ENCODE assay signal across 11 mouse cellular contexts in genomic region chr2:32633660-32634059, GRCm38 (mm10). TPM values are rescaled to one million over a fixed set of nuclear protein-coding genes. Genes with fewer than 3 reads are reported as not detected.
DNase-seq lines count a peak whose midpoint lies in the region; ATAC-seq lines count a peak whose summit lies in the region.
"Had no signal": no experiment of that assay in that cellular context is flagged by ENCODE, and none has a peak within 500 bp of the region (broad histone marks: within the 10 kb centered on the region; RNA-seq: fewer than 3 reads in every experiment).

No protein-coding gene starts in this region.

- DNase-seq in gastrocnemius, postnatal 14 days, result peak; percentile 47
- DNase-seq in lung, postnatal 36 days, result peak; percentile 83
- DNase-seq in testis, postnatal 14 days (ENCODE audit: low spot score), result no peak
- DNase-seq in natural killer cell, adult 2 months (ENCODE audit: low spot score in 2 of 2), result no peak
- DNase-seq in cerebellum, adult 18-20 months, result no peak

- no peak overlapping the region for H3K4me3 ChIP-seq in intestine, embryonic 15.5 days (replicated peaks)
- no peak overlapping the region for H3K4me3 ChIP-seq in intestine, embryonic 16.5 days (ENCODE audit: low read length)
- no peak overlapping the region for H3K4me3 ChIP-seq in kidney, embryonic 15.5 days (replicated peaks)

- H3K27ac ChIP-seq in intestine, embryonic 15.5 days, result peak overlapping the region; percentile 54; the same call in 1 of the 2 replicates
- H3K27ac ChIP-seq in intestine, embryonic 16.5 days (ENCODE audit: low read length), result no peak overlapping the region
- peak overlapping the region; percentile 66; the same call in 1 of the 2 replicates for H3K27ac ChIP-seq in kidney, embryonic 15.5 days

- H3K4me1 ChIP-seq in intestine, embryonic 15.5 days (replicated peaks), result peaks cover 20% of the 10 kb centered on the region
- H3K4me1 ChIP-seq in intestine, embryonic 16.5 days (ENCODE audit: control insufficient read depth, insufficient read depth, low read length), result peaks cover 12% of the 10 kb centered on the region
- peaks cover 63% of the 10 kb centered on the region for H3K4me1 ChIP-seq in kidney, embryonic 15.5 days

- WGBS in intestine, embryonic 15.5 days, result 72% methylated on average over 5 of the region's 5 CpGs
- 64% methylated on average over 5 of the region's 5 CpGs for WGBS in intestine, embryonic 16.5 days
- 60% methylated on average over 5 of the region's 5 CpGs for WGBS in kidney, embryonic 15.5 days

- H3K36me3 ChIP-seq in intestine, embryonic 15.5 days, result no peaks in the 10 kb centered on the region
- no peaks in the 10 kb centered on the region for H3K36me3 ChIP-seq in intestine, embryonic 16.5 days (ENCODE audit: control insufficient read depth, insufficient read depth, low read length)
- no peaks in the 10 kb centered on the region for H3K36me3 ChIP-seq in kidney, embryonic 15.5 days

- H3K4me2 ChIP-seq in intestine, embryonic 15.5 days (replicated peaks), result no peak overlapping the region
- no peak overlapping the region for H3K4me2 ChIP-seq in intestine, embryonic 16.5 days (ENCODE audit: low read depth, low read length)
- no peak overlapping the region for H3K4me2 ChIP-seq in kidney, embryonic 15.5 days

- no peaks in the 10 kb centered on the region for H3K9me3 ChIP-seq in intestine, embryonic 15.5 days
- no peaks in the 10 kb centered on the region for H3K9me3 ChIP-seq in intestine, embryonic 16.5 days (ENCODE audit: control insufficient read depth, low read length)
- H3K9me3 ChIP-seq in kidney, embryonic 15.5 days (replicated peaks), result no peaks in the 10 kb centered on the region

- intact Hi-C loops in gastrocnemius, postnatal 14 days (cut with DNase I; ENCODE audit: low total_unique reads), result no loop called here

- no peak overlapping the region; the same call in 1 of the 2 replicates for H3K9ac ChIP-seq in intestine, embryonic 15.5 days
- H3K9ac ChIP-seq in intestine, embryonic 16.5 days (ENCODE audit: low read depth, low read length), result no peak overlapping the region
- no peak overlapping the region for H3K9ac ChIP-seq in kidney, embryonic 15.5 days

- no peaks in the 10 kb centered on the region for H3K27me3 ChIP-seq in intestine, embryonic 15.5 days (replicated peaks)
- no peaks in the 10 kb centered on the region for H3K27me3 ChIP-seq in intestine, embryonic 16.5 days (replicated peaks; ENCODE audit: control insufficient read depth, insufficient read depth, low read length)
- H3K27me3 ChIP-seq in kidney, embryonic 15.5 days, result no peaks in the 10 kb centered on the region

- no peak for ATAC-seq in intestine, embryonic 15.5 days
- ATAC-seq in intestine, embryonic 16.5 days, result no peak
- ATAC-seq in kidney, embryonic 15.5 days (replicated peaks; ENCODE audit: low FRiP score), result no peak

RNA-seq across cellular contexts. Expression of gene Ak1, which starts 12.1 kb away (rescaled TPM):
- 19.2 and 19.6 TPM in 2 replicates for polyA plus RNA-seq in intestine, embryonic 15.5 days (2015; fragmentation: Nextera tagmentation; extraction: Ambion mirVana)
- polyA plus RNA-seq in intestine, embryonic 16.5 days (2015; fragmentation: Nextera tagmentation; extraction: Ambion mirVana), result 15.3 and 18.6 TPM in 2 replicates
- total RNA-seq in gastrocnemius, postnatal 14 days (2021), result 1,000 to 10,000 TPM; 1,800 to 1,917 TPM
- polyA plus RNA-seq in kidney, embryonic 15.5 days (2015; fragmentation: Nextera tagmentation; extraction: Ambion mirVana), result 32.6 and 34.4 TPM in 2 replicates
- total RNA-seq: monocyte, adult 5-6 weeks had no signal

RNA-seq across cellular contexts. Expression of gene Eng, which starts 12.7 kb away (rescaled TPM):
- 62.6 and 63.2 TPM in 2 replicates for polyA plus RNA-seq in intestine, embryonic 15.5 days (2015; fragmentation: Nextera tagmentation; extraction: Ambion mirVana)
- polyA plus RNA-seq in intestine, embryonic 16.5 days (2015; fragmentation: Nextera tagmentation; extraction: Ambion mirVana), result 66.8 and 70.3 TPM in 2 replicates
- total RNA-seq in gastrocnemius, postnatal 14 days (2021), result 10 to 100 TPM; 46.8 to 49.3 TPM
- polyA plus RNA-seq in kidney, embryonic 15.5 days (2015; fragmentation: Nextera tagmentation; extraction: Ambion mirVana), result 71.9 and 82.1 TPM in 2 replicates

RNA-seq across cellular contexts. Expression of gene St6galnac6, which starts 34.2 kb away (rescaled TPM):
- 14.0 and 15.7 TPM in 2 replicates for polyA plus RNA-seq in intestine, embryonic 15.5 days (2015; fragmentation: Nextera tagmentation; extraction: Ambion mirVana)
- polyA plus RNA-seq in intestine, embryonic 16.5 days (2015; fragmentation: Nextera tagmentation; extraction: Ambion mirVana), result 12.3 and 15.2 TPM in 2 replicates
- total RNA-seq in gastrocnemius, postnatal 14 days (2021), result 10 to 100 TPM; 42.7 to 51.0 TPM
- polyA plus RNA-seq in kidney, embryonic 15.5 days (2015; fragmentation: Nextera tagmentation; extraction: Ambion mirVana), result 17.0 and 17.6 TPM in 2 replicates

RNA-seq across cellular contexts. Expression of gene St6galnac4, which starts 46.8 kb away (rescaled TPM):
- polyA plus RNA-seq in intestine, embryonic 15.5 days (2015; fragmentation: Nextera tagmentation; extraction: Ambion mirVana), result 16.4 and 18.8 TPM in 2 replicates
- 14.7 and 16.5 TPM in 2 replicates for polyA plus RNA-seq in intestine, embryonic 16.5 days (2015; fragmentation: Nextera tagmentation; extraction: Ambion mirVana)
- 10 to 100 TPM; 25.6 to 26.3 TPM for total RNA-seq in gastrocnemius, postnatal 14 days (2021)
- 22.3 and 23.2 TPM in 2 replicates for polyA plus RNA-seq in kidney, embryonic 15.5 days (2015; fragmentation: Nextera tagmentation; extraction: Ambion mirVana)

RNA-seq across cellular contexts. Expression of gene 9430097D07Rik, which starts 58.2 kb away (rescaled TPM):
- not detected in 2 replicates for polyA plus RNA-seq in intestine, embryonic 15.5 days (2015; fragmentation: Nextera tagmentation; extraction: Ambion mirVana)
- polyA plus RNA-seq in intestine, embryonic 16.5 days (2015; fragmentation: Nextera tagmentation; extraction: Ambion mirVana), result not detected in 2 replicates
- not detected for total RNA-seq in gastrocnemius, postnatal 14 days (2021)
- polyA plus RNA-seq in kidney, embryonic 15.5 days (2015; fragmentation: Nextera tagmentation; extraction: Ambion mirVana), result 0.10 and 0.17 TPM in 2 replicates
- total RNA-seq: gastrocnemius, adult 8-10 months; monocyte, adult 5-6 weeks had no signal
- polyA plus RNA-seq: small intestine, adult 2 months had no signal

Comparison
In these comparisons a context has a peak if more than half of its experiments do, and no peak if none do; other contexts are left out.
1. DNase-seq: peak in gastrocnemius, postnatal 14 days (single experiment) and lung, postnatal 36 days (single experiment); none in testis, postnatal 14 days (single experiment), natural killer cell, adult 2 months (0 of 2) and cerebellum, adult 18-20 months (0 of 2).